Mouse (Mus musculus) liver, adult 2 months (tissue): ENCODE measurements around the gene Arl15.

ENCODE experiments used
- CTCF ChIP-seq: fragments of 200-500 bp; IDR thresholded peaks from 2 replicates; pipeline ENCODE4 v1.5.1; 2011; ENCODE audit warnings: low read depth, low read length, control low read depth
- POLR2A ChIP-seq: fragments of 200-500 bp; IDR thresholded peaks from 2 replicates; pipeline ENCODE4 v1.6.1; 2011; ENCODE audit warnings: low read length, control low read depth; ENCODE audit not compliant: insufficient read depth; ENCODE audit errors: extremely low read depth

DNA sequence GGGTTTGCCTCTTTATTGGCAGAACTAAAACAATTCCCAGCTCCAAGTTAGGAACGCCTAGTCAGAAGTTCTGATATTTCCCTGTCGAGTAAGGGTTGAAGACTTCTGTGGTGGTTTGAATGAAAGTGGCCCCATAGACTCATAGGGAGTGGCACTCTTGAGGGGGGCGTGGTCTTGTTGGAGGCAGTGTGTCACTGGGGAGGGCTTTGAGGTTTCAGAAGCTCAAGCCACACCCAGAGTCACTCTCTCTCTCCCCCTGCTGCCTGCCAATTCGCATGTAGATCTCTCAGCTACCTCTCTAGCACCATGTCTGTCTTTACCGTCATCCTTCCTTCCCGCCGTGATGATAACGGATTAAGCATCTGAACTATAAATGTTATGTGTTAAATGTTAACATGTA is 19.5 kb upstream of the Arl15 start:
- TF ChIP-seq CTCF (no peak), POLR2A (no peak)
